Mouse (Mus musculus): ENCODE measurements at regions not wholly inside any gene's neighbourhood (a gene's known extent, or its start where the extent isn't known, plus 50 kb on each side); places are given as distances from the start of the nearest gene placed in this dataset.

DNA sequence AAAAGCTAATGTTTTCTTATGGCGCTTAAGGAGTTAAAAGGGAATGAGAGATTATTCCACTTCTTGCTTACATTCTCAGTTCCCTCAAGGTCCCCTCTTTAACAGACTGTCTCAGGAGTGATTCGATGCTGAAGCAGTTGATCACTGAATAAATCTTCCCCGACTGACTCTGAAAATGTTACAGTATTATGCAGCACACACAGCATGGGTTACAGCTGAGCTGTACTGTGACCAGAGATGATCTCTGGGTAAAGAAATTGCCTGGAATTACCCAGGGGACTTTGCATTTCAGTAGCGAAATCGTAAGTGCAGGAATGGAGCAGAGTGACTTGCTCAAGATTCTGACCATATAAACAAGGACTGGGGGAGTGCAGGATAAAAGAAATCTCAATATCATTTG, 181.1 kb downstream of the Faxc start:
- 50% methylated on average over 5 of the region's 5 CpGs for WGBS
- DNase-seq, result no peak
- Histone ChIP-seq H3K4me3 (ENCODE audit: low read depth, low read length) (no peak overlapping the region), H3K9ac (no peak overlapping the region), H3K27ac (ENCODE audit: low read depth) (no peak overlapping the region), H3K36me3 (ENCODE audit: insufficient read depth) (no peaks in the 10 kb centered on the region), H3K4me2 (no peak overlapping the region), H3K9me3 (ENCODE audit: low read depth, low read length) (no peaks in the 10 kb centered on the region), H3K4me1 (ENCODE audit: insufficient read depth) (no peaks in the 10 kb centered on the region), H3K27me3 (ENCODE audit: insufficient read depth, low read length) (peaks cover 6% of the 10 kb centered on the region; the same call in 1 of the 2 replicates)
- no peak for TF ChIP-seq CTCF (IDR thresholded peaks at IDR 0.05; ENCODE audit: low read depth)
- ATAC-seq (ENCODE audit: insufficient read depth), result no peak

DNA sequence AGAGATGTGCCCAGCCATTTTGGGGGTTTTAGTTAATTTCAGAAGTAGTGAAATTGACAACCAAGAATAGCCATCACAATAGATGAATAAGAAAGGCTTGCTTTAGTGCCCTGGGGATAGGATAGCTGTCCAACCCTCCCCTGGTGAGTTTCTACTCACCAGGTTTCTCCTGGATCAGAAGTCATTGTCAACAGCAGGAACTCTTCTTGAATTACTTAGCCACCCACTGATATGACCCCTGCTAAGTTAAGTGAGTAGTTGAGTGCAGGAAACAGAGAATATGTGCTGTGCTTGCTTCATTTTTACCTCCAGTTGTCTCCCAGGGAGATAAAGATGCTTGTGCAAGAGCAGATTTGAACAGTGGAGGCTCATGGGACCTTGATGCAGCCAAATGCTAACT, 183.3 kb downstream of the Faxc start:
- H3K4me2 ChIP-seq, result no peak overlapping the region
- peaks cover 6% of the 10 kb centered on the region; the same call in 1 of the 2 replicates for H3K27me3 ChIP-seq (ENCODE audit: insufficient read depth, low read length)
- DNase-seq (no peak), ATAC-seq (ENCODE audit: insufficient read depth) (no peak)
- no peaks in the 10 kb centered on the region for H3K4me1 ChIP-seq (ENCODE audit: insufficient read depth)
- H3K36me3 ChIP-seq (ENCODE audit: insufficient read depth), result no peaks in the 10 kb centered on the region
- no peak overlapping the region for H3K27ac ChIP-seq (ENCODE audit: low read depth)
- H3K4me3 ChIP-seq (ENCODE audit: low read depth, low read length), result no peak overlapping the region
- H3K9me3 ChIP-seq (ENCODE audit: low read depth, low read length), result no peaks in the 10 kb centered on the region
- TF ChIP-seq CTCF (IDR thresholded peaks at IDR 0.05; ENCODE audit: low read depth), result no peak
- H3K9ac ChIP-seq, result no peak overlapping the region

DNA sequence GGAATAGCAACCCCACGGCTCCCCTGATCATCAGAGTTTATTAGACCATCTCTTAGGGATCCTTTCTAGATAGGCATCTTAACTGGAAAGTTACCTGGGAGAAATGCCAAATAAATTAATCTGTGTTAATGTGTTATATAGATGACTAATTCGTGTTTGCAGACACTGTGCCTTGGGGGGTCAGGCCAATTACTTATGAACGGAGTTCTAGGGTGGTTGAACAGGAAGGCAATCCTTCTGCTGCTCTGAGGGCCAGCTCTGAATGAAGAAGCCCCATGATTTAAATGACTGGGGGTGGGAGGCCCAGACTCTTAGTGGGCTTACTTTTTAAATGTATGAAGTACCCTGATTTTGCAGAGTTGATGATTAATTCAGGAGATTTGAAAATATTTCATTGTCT, 188.7 kb downstream of the Faxc start:
- H3K4me1 ChIP-seq (ENCODE audit: insufficient read depth), result no peaks in the 10 kb centered on the region
- H3K4me2 ChIP-seq, result no peak overlapping the region
- no peak overlapping the region for H3K4me3 ChIP-seq (ENCODE audit: low read depth, low read length)
- H3K27me3 ChIP-seq (ENCODE audit: insufficient read depth, low read length), result no peaks in the 10 kb centered on the region
- no peaks in the 10 kb centered on the region for H3K9me3 ChIP-seq (ENCODE audit: low read depth, low read length)
- WGBS, result 44% methylated on average over 3 of the region's 3 CpGs
- no peak for DNase-seq
- no peak overlapping the region for H3K9ac ChIP-seq
- H3K36me3 ChIP-seq (ENCODE audit: insufficient read depth), result no peaks in the 10 kb centered on the region
- no peak for TF ChIP-seq CTCF (IDR thresholded peaks at IDR 0.05; ENCODE audit: low read depth)
- no peak for ATAC-seq (ENCODE audit: insufficient read depth)
- no peak overlapping the region for H3K27ac ChIP-seq (ENCODE audit: low read depth)

DNA sequence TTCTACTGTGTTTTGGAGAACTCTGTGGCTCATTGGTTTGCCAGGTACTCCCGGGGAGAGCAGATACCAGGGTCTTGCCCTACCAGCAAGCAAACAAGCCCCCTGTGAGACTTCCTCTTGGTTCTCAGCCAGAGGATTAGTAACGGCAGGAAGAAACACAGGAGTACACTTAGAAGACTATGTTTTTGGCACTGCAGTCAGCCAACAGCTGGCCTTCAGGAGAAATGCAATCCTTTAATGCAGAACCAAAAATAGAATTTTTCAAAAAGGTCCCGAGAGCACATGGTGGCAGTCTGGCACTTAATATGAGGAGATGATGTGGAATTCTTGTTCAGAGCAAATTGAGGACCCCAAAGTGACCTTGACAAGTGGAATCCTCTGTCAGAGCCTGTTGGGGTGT, 189.8 kb downstream of the Faxc start:
- Histone ChIP-seq H3K27me3 (ENCODE audit: insufficient read depth, low read length) (no peaks in the 10 kb centered on the region), H3K36me3 (ENCODE audit: insufficient read depth) (no peaks in the 10 kb centered on the region), H3K27ac (ENCODE audit: low read depth) (no peak overlapping the region), H3K4me2 (no peak overlapping the region), H3K9me3 (ENCODE audit: low read depth, low read length) (no peaks in the 10 kb centered on the region), H3K4me1 (ENCODE audit: insufficient read depth) (no peaks in the 10 kb centered on the region), H3K4me3 (ENCODE audit: low read depth, low read length) (no peak overlapping the region), H3K9ac (no peak overlapping the region)
- no peak for ATAC-seq (ENCODE audit: insufficient read depth)
- no peak for TF ChIP-seq CTCF (IDR thresholded peaks at IDR 0.05; ENCODE audit: low read depth)
- DNase-seq, result peak; percentile 24
- WGBS, result 16% methylated on average over 3 of the region's 3 CpGs

DNA sequence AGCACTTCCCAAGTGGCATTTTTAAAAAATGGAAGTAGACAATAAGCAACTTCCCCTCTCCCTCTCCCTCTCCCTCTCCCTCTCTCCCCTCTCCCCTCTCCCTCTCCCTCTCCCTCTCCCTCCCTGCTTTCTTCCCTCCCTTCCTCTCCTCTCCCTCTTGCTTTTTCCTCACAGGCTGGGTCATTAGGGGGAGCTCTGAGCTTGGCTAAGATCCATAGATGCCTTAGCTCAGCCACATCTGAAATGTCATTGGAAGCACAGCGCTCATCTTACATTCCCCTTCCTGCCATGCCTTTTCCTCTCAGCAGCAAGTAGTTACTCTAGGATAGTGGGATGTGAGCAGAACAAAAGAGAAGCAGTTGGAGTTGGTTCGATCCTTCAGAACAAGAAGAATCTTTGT, 190.3 kb downstream of the Faxc start:
- no peak for TF ChIP-seq CTCF (IDR thresholded peaks at IDR 0.05; ENCODE audit: low read depth)
- Histone ChIP-seq H3K9me3 (ENCODE audit: low read depth, low read length) (no peaks in the 10 kb centered on the region), H3K36me3 (ENCODE audit: insufficient read depth) (no peaks in the 10 kb centered on the region), H3K4me1 (ENCODE audit: insufficient read depth) (no peaks in the 10 kb centered on the region), H3K27ac (ENCODE audit: low read depth) (no peak overlapping the region), H3K27me3 (ENCODE audit: insufficient read depth, low read length) (no peaks in the 10 kb centered on the region), H3K4me3 (ENCODE audit: low read depth, low read length) (no peak overlapping the region), H3K9ac (no peak overlapping the region), H3K4me2 (no peak overlapping the region)
- 54% methylated on average over 2 of the region's 2 CpGs for WGBS
- DNase-seq (peak; percentile 29), ATAC-seq (ENCODE audit: insufficient read depth) (no peak)

DNA sequence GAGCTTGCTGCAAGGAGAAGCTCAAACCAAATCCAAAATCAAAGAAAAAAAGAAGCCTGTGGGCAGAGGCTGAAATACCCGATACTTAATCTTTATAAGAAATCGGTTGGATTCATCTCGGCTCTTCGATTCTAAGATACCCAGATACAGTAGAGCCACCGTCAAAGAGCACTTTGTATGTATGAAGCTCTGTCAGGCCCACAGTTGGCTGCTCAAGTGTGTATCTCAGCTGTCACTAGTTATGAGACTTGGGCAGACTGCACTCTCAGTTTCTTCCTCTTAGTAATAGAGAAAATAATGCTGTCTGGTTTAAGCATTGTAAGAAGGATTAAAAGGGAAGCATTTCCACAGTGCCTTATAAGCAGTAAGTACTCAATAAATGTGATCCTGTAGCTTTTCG, 193.7 kb downstream of the Faxc start:
- Histone ChIP-seq H3K36me3 (ENCODE audit: insufficient read depth) (no peaks in the 10 kb centered on the region), H3K9ac (no peak overlapping the region), H3K4me3 (ENCODE audit: low read depth, low read length) (no peak overlapping the region), H3K27ac (ENCODE audit: low read depth) (no peak overlapping the region), H3K27me3 (ENCODE audit: insufficient read depth, low read length) (no peaks in the 10 kb centered on the region), H3K4me2 (no peak overlapping the region), H3K9me3 (ENCODE audit: low read depth, low read length) (no peaks in the 10 kb centered on the region), H3K4me1 (ENCODE audit: insufficient read depth) (no peaks in the 10 kb centered on the region)
- no peak for DNase-seq
- TF ChIP-seq CTCF (IDR thresholded peaks at IDR 0.05; ENCODE audit: low read depth), result no peak
- ATAC-seq (ENCODE audit: insufficient read depth), result no peak
- 86% methylated on average over 6 of the region's 6 CpGs for WGBS

DNA sequence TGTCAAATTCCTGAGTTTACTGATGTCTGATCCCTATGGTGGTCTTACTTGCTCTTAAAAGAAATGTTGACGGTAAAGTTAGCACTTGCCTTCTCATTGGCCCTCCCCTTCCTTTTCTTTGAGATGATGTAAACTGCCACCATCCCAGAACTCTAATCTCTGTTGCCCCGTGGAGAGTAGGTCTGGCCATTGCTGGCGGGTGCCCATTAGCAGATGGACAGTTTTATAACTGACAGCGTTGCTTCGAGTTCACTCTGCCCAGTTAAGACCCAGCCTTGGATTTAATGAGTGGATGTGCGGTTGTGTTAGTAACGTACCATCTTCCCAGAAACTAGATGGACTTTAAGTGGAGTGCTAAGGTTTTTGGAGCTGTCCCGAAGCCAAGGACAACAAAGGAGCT, 199.4 kb downstream of the Faxc start:
- H3K36me3 ChIP-seq (ENCODE audit: insufficient read depth), result no peaks in the 10 kb centered on the region
- H3K4me3 ChIP-seq (ENCODE audit: low read depth, low read length), result no peak overlapping the region
- no peaks in the 10 kb centered on the region for H3K27me3 ChIP-seq (ENCODE audit: insufficient read depth, low read length)
- H3K9me3 ChIP-seq (ENCODE audit: low read depth, low read length), result no peaks in the 10 kb centered on the region
- no peak for DNase-seq
- no peak overlapping the region for H3K4me2 ChIP-seq
- H3K9ac ChIP-seq, result no peak overlapping the region
- WGBS, result 60% methylated on average over 8 of the region's 8 CpGs
- no peak for ATAC-seq (ENCODE audit: insufficient read depth)
- no peak for TF ChIP-seq CTCF (IDR thresholded peaks at IDR 0.05; ENCODE audit: low read depth)
- H3K4me1 ChIP-seq (ENCODE audit: insufficient read depth), result no peaks in the 10 kb centered on the region
- H3K27ac ChIP-seq (ENCODE audit: low read depth), result no peak overlapping the region
